Mouse (Mus musculus) CD8-positive naive resting alpha-beta T cell, adult 57 days (primary cell): ENCODE data around the gene Gatb. TPM values are rescaled to one million over a fixed set of nuclear protein-coding genes. Genes with fewer than 3 reads are reported as not detected.

ENCODE experiments used
- total RNA-seq: library from RNA; stranded (reverse); gene quantifications from one replicate; pipeline ENCODE4 v1.2.4, GENCODE M21; 2023

Gatb gene
- 9.1 TPM for total RNA-seq

DNA sequence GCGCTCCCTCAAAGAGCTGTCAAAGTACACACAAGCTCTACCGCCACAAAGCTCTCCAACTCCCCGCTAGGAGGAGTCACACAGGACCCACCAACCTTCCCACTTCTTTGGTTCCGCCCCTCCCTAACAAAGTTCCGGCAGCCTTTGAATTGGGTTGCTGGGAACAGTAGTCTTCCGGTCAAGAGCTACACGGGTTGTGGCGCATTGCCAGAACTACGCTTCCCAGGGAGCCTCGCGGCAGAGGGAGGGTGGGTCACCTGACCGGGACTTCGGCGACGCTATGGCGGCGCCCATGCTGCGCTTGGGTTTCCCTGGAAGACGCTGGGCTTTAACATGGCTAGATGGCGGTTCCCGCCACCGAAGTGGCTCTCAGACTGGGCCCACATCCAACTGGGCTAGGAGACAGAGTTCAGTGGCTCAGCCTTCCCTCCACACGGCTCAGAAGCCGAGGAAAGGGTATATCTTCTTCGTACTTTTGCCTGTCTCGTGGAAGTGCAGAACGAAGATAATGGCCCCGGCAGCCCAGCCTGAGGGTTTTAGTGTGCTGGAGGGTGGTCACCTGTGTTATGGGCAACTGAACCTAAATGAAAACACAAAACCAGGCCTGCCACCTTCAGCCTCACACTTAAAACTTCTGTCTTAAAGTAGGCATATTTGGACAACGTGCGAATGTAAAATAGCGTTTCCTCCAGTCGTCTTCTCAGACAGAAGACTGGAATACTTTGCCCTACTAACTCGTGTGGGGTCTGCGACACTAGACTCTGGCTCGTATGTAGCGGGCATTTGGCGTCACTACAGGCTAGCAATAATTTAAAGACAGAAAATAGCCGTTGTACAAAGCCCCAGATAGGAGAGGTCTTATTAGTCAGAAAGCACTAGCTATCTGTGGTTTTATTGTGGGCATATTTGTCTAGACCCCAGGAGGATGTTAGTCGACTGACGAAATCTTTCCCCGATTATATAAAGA, at the start of gene Gatb:
TSS of gene Gatb (plus strand) at position 256 of the 967 bp plus-strand sequence.

Other genes starting within 250 kb of the Gatb start
- 0.18 TPM for gene Fam160a1, start 243.2 kb downstream of the Gatb start, total RNA-seq